Mouse (Mus musculus) hindbrain, embryonic 11.5 days (tissue): ENCODE measurements around the gene Numbl. TPM values are rescaled to one million over a fixed set of nuclear protein-coding genes. Genes with fewer than 3 reads are reported as not detected.
A peak's percentile ranks its signal among the peaks of the same experiment; 100 is the strongest.

Experiments used
- ATAC-seq: fragments of 200-750 bp; cut with Nextera tagmentation; 2 replicates; pipeline ENCODE4 v1.8.0; 2017; ENCODE audit warnings: mild to moderate bottlenecking, moderate TSS enrichment, moderate library complexity; ENCODE audit not compliant: low FRiP score
- DNase-seq: peaks from one replicate; pipeline ENCODE4 v3.0.0-alpha.2; 2015; ENCODE audit warnings: low spot score
- H3K27ac ChIP-seq: fragments of 300-500 bp; sonication (generic); 2 replicates; pipeline ENCODE4 v1.5.1; 2014; ENCODE audit warnings: mild to moderate bottlenecking, low read depth, low read length
- H3K27me3 ChIP-seq: fragments of 300-500 bp; sonication (generic); 2 replicates; pipeline ENCODE4 v1.6.1; 2014; ENCODE audit warnings: mild to moderate bottlenecking, low read length, moderate library complexity, mixed read lengths; ENCODE audit not compliant: control insufficient read depth, insufficient read depth
- H3K36me3 ChIP-seq: fragments of 300-500 bp; sonication (generic); 2 replicates; pipeline ENCODE4 v1.6.1; 2014; ENCODE audit warnings: mild to moderate bottlenecking, low read length, moderate library complexity, mixed read lengths; ENCODE audit not compliant: control insufficient read depth, insufficient read depth
- H3K4me1 ChIP-seq: fragments of 300-500 bp; sonication (generic); replicated peaks from 2 replicates; pipeline ENCODE4 v1.6.1; 2014; ENCODE audit warnings: low read length, mixed read lengths; ENCODE audit not compliant: control insufficient read depth, insufficient read depth
- H3K4me2 ChIP-seq: fragments of 300-500 bp; sonication (generic); replicated peaks from 2 replicates; pipeline ENCODE4 v1.6.1; 2014; ENCODE audit warnings: mild to moderate bottlenecking, low read depth, low read length
- H3K4me3 ChIP-seq: fragments of 300-500 bp; sonication (generic); 2 replicates; pipeline ENCODE4 v1.5.1; 2014; ENCODE audit warnings: low read depth, low read length
- H3K9ac ChIP-seq: fragments of 300-500 bp; sonication (generic); 2 replicates; pipeline ENCODE4 v1.6.1; 2014; ENCODE audit warnings: low read depth, low read length
- H3K9me3 ChIP-seq: fragments of 300-500 bp; sonication (generic); 2 replicates; pipeline ENCODE4 v1.6.1; 2016; ENCODE audit warnings: low read length; ENCODE audit not compliant: control insufficient read depth
- WGBS: fragments of 180-500 bp; shearing (Covaris S2); extraction: QIAGEN DNeasy Blood & Tissue Kit; methylation state at CpG from one replicate; pipeline ENCODE4 v1.1.7; 2014; 5-methylcytosine and 5-hydroxymethylcytosine counted together
- polyA plus RNA-seq: library from polyadenylated mRNA; unstranded; fragments of >200 nt; fragmentation: Nextera tagmentation; extraction: Ambion mirVana; gene quantifications from 2 replicates; pipeline ENCODE4 v1.2.1, GENCODE M21; 2014

Gene Numbl
- polyA plus RNA-seq, 1 experiment from 2014 or later = 22.7 TPM

GRCm38 (mm10) chr7:27227676-27228075, 30.6 kb upstream of the Numbl start:
- DNase-seq (no peak), ATAC-seq (no peak; the same call in 1 of the 2 replicates)
- Histone ChIP-seq H3K4me2 (peak overlapping the region; percentile 84), H3K27me3 (no peaks in the 10 kb centered on the region), H3K9me3 (no peaks in the 10 kb centered on the region), H3K36me3 (no peaks in the 10 kb centered on the region), H3K9ac (peak overlapping the region; percentile 77), H3K4me3 (peak overlapping the region; percentile 82), H3K27ac (0 out of 2 replicates have a peak overlapping the region, but pooled peaks have one; percentile 82), H3K4me1 (peaks cover 9% of the 10 kb centered on the region; the same call in 1 of the 2 replicates)
- WGBS = 5% methylated on average over 10 of the region's 10 CpGs

GRCm38 (mm10) chr7:27228281-27228821, 29.9 kb upstream of the Numbl start, which contains the start of gene Itpkc:
Gene Itpkc, minus strand, starts transcription at chr7:27228661.
- no peaks in the 10 kb centered on the region for H3K27me3 ChIP-seq
- ATAC-seq (peak; percentile 82), DNase-seq (peak; percentile 96)
- peak within 1 kb of the TSS; percentile 84 for H3K4me2 ChIP-seq
- under 1% methylated on average over 49 of the region's 49 CpGs for WGBS
- H3K9ac ChIP-seq = peak within 1 kb of the TSS; percentile 77
- H3K27ac ChIP-seq = peak within 1 kb of the TSS; percentile 82
- peaks cover 9% of the 10 kb centered on the region; the same call in 1 of the 2 replicates for H3K4me1 ChIP-seq
- no peaks in the 10 kb centered on the region for H3K9me3 ChIP-seq
- no peaks in the 10 kb centered on the region for H3K36me3 ChIP-seq
- peak within 1 kb of the TSS; percentile 82 for H3K4me3 ChIP-seq

- Histone ChIP-seq H3K4me2 (peak overlapping the region; percentile 84), H3K9me3 (no peaks in the 10 kb centered on the region), H3K9ac (peak overlapping the region; percentile 77), H3K4me1 (peaks cover 12% of the 10 kb centered on the region; the same call in 1 of the 2 replicates), H3K4me3 (peak overlapping the region; percentile 82), H3K36me3 (no peaks in the 10 kb centered on the region), H3K27me3 (no peaks in the 10 kb centered on the region), H3K27ac (peak overlapping the region; percentile 82)
- 20% methylated on average over 6 of the region's 6 CpGs for WGBS
- peak; percentile 0; the same call in 1 of the 2 replicates for ATAC-seq
- no peak for DNase-seq
These were observed 29.4 kb upstream of the Numbl start for GRCm38 (mm10) chr7:27228865-27229264.

GRCm38 (mm10) chr7:27230781-27231180, 27.5 kb upstream of the Numbl start:
- H3K4me1 ChIP-seq = peaks cover 6% of the 10 kb centered on the region; the same call in 1 of the 2 replicates
- no peak for ATAC-seq
- H3K4me2 ChIP-seq = no peak overlapping the region
- H3K27me3 ChIP-seq = no peaks in the 10 kb centered on the region
- H3K9ac ChIP-seq = no peak overlapping the region
- H3K9me3 ChIP-seq = no peaks in the 10 kb centered on the region
- 79% methylated on average over 4 of the region's 4 CpGs for WGBS
- DNase-seq = no peak
- H3K27ac ChIP-seq = no peak overlapping the region
- H3K4me3 ChIP-seq = no peak overlapping the region
- H3K36me3 ChIP-seq = no peaks in the 10 kb centered on the region

- Histone ChIP-seq H3K4me2 (no peak overlapping the region), H3K9me3 (no peaks in the 10 kb centered on the region), H3K36me3 (no peaks in the 10 kb centered on the region), H3K9ac (no peak overlapping the region), H3K27me3 (no peaks in the 10 kb centered on the region), H3K27ac (no peak overlapping the region), H3K4me1 (peaks cover 6% of the 10 kb centered on the region; the same call in 1 of the 2 replicates), H3K4me3 (no peak overlapping the region)
- DNase-seq (no peak), ATAC-seq (no peak)
- 82% methylated on average over 7 of the region's 7 CpGs for WGBS
These were observed 26.4 kb upstream of the Numbl start for GRCm38 (mm10) chr7:27231693-27232331.

- ATAC-seq (peak; percentile 92), DNase-seq (peak; percentile 96)
- Histone ChIP-seq H3K27ac (peak within 1 kb of the TSS; percentile 75), H3K9ac (peak within 1 kb of the TSS; percentile 59), H3K9me3 (no peaks in the 10 kb centered on the region), H3K4me3 (peak within 1 kb of the TSS; percentile 52), H3K4me1 (peaks cover 6% of the 10 kb centered on the region; the same call in 1 of the 2 replicates), H3K27me3 (no peaks in the 10 kb centered on the region), H3K4me2 (peak within 1 kb of the TSS; percentile 72), H3K36me3 (no peaks in the 10 kb centered on the region)
- 0% methylated on average over 25 of the region's 25 CpGs for WGBS
These were observed 25.4 kb upstream of the Numbl start, which contains the start of gene Coq8b for GRCm38 (mm10) chr7:27232781-27233281. Gene Coq8b, plus strand, starts transcription at chr7:27233023.

- no peaks in the 10 kb centered on the region for H3K27me3 ChIP-seq
- WGBS = 1% methylated on average over 6 of the region's 6 CpGs
- peaks cover 6% of the 10 kb centered on the region; the same call in 1 of the 2 replicates for H3K4me1 ChIP-seq
- peak overlapping the region; percentile 72 for H3K4me2 ChIP-seq
- H3K36me3 ChIP-seq = no peaks in the 10 kb centered on the region
- H3K4me3 ChIP-seq = peak overlapping the region; percentile 52
- peak overlapping the region; percentile 67 for H3K27ac ChIP-seq
- DNase-seq (no peak), ATAC-seq (peak; percentile 55)
- H3K9me3 ChIP-seq = no peaks in the 10 kb centered on the region
- H3K9ac ChIP-seq = peak overlapping the region; percentile 59
These were observed 24.9 kb upstream of the Numbl start for GRCm38 (mm10) chr7:27233300-27233699.

GRCm38 (mm10) chr7:27235726-27236125, 22.5 kb upstream of the Numbl start:
- no peak overlapping the region for H3K27ac ChIP-seq
- 85% methylated on average over 2 of the region's 2 CpGs for WGBS

More at GRCm38 (mm10) chr7:27235726-27236125, 22.5 kb upstream of the Numbl start:
- H3K27me3 ChIP-seq = no peaks in the 10 kb centered on the region
- H3K9me3 ChIP-seq = no peaks in the 10 kb centered on the region
- no peak for ATAC-seq
- H3K4me1 ChIP-seq = peaks cover 3% of the 10 kb centered on the region; the same call in 1 of the 2 replicates
- no peaks in the 10 kb centered on the region for H3K36me3 ChIP-seq
- H3K4me2 ChIP-seq = no peak overlapping the region
- DNase-seq = no peak
- H3K9ac ChIP-seq = no peak overlapping the region
- no peak overlapping the region for H3K4me3 ChIP-seq
